ENCODE assay signal across 19 mouse cellular contexts in genomic region chr14:76849071-76849470, GRCm38 (mm10).
DNase-seq lines count a peak whose midpoint lies in the region; ATAC-seq and TF ChIP-seq lines count a peak whose summit lies in the region.
"Had no signal": no experiment of that assay in that cellular context is flagged by ENCODE, and none has a peak within 500 bp of the region (broad histone marks: within the 10 kb centered on the region; RNA-seq: fewer than 3 reads in every experiment).

No protein-coding gene starts in this region.

- H3K9ac ChIP-seq in heart, embryonic 11.5 days (ENCODE audit: low read depth, low read length) = no peak overlapping the region
- H3K9ac ChIP-seq in lung, postnatal 0 days (replicated peaks; ENCODE audit: low read depth) = no peak overlapping the region
- H3K9ac ChIP-seq: forebrain, postnatal 0 days; heart, embryonic 13.5 days; liver, embryonic 14.5 days; neural tube, embryonic 15.5 days had no signal

- no peaks in the 10 kb centered on the region; the same call in 1 of the 2 replicates for H3K27me3 ChIP-seq in cerebellum, adult 2 months (ENCODE audit: control insufficient read depth, insufficient read depth, low read length)
- no peaks in the 10 kb centered on the region for H3K27me3 ChIP-seq in heart, embryonic 11.5 days (ENCODE audit: control insufficient read depth, insufficient read depth, low read length)
- no peaks in the 10 kb centered on the region for H3K27me3 ChIP-seq in lung, postnatal 0 days (replicated peaks; ENCODE audit: insufficient read depth, low read length)
- H3K27me3 ChIP-seq: heart, embryonic 13.5 days; neural tube, embryonic 15.5 days had no signal

- H3K9me3 ChIP-seq in heart, embryonic 11.5 days (replicated peaks; ENCODE audit: control insufficient read depth, low read length) = no peaks in the 10 kb centered on the region
- no peaks in the 10 kb centered on the region for H3K9me3 ChIP-seq in lung, postnatal 0 days (ENCODE audit: low read length)
- H3K9me3 ChIP-seq: heart, embryonic 13.5 days; midbrain, embryonic 10.5 days; neural tube, embryonic 15.5 days had no signal

- TF ChIP-seq EP300 in lung, postnatal 0 days (IDR thresholded peaks at IDR 0.05) = no peak

- peak; percentile 52 to 67 for DNase-seq in cerebellum, postnatal 10 days
- no peak for DNase-seq in cerebellum, adult 2 months
- peak; percentile 18 for DNase-seq in heart, postnatal 4 days
- DNase-seq in lung, postnatal 0 days (ENCODE audit: low spot score) = peak; percentile 53
- DNase-seq in lung, postnatal 14 days = no peak
- DNase-seq in adrenal gland, adult 8-10 months = no peak
- DNase-seq: adrenal gland, postnatal 14 days; cerebellum, adult 9-10 months; forebrain, postnatal 0 days; gastrocnemius, postnatal 25 days; kidney, adult 18-20 months; kidney, postnatal 4 days had no signal

- no peak for TF ChIP-seq CTCF in cerebellum, adult 2 months (IDR thresholded peaks at IDR 0.05; ENCODE audit: borderline replicate concordance, insufficient read depth, low read depth, low read length)
- TF ChIP-seq CTCF in lung, postnatal 0 days (IDR thresholded peaks at IDR 0.05) = no peak

- no peaks in the 10 kb centered on the region for H3K36me3 ChIP-seq in heart, embryonic 11.5 days (ENCODE audit: control insufficient read depth, insufficient read depth, low read length)
- H3K36me3 ChIP-seq in lung, postnatal 0 days (ENCODE audit: insufficient read depth, low read length) = no peaks in the 10 kb centered on the region
- H3K36me3 ChIP-seq: heart, embryonic 13.5 days; midbrain, embryonic 10.5 days; neural tube, embryonic 15.5 days had no signal

- no peak overlapping the region for H3K4me3 ChIP-seq in cerebellum, adult 2 months (replicated peaks; ENCODE audit: insufficient read depth, low read depth, low read length)
- H3K4me3 ChIP-seq in heart, embryonic 11.5 days (ENCODE audit: low read depth, low read length) = no peak overlapping the region
- H3K4me3 ChIP-seq in lung, postnatal 0 days (ENCODE audit: low read depth, low read length) = no peak overlapping the region
- H3K4me3 ChIP-seq: midbrain, embryonic 10.5 days; neural tube, embryonic 15.5 days had no signal

- TF ChIP-seq POLR2A in cerebellum, adult 2 months (IDR thresholded peaks at IDR 0.05; ENCODE audit: borderline replicate concordance, insufficient read depth, low read length) = no peak

- no peak overlapping the region for H3K27ac ChIP-seq in cerebellum, adult 2 months (ENCODE audit: insufficient read depth, low read length)
- no peak overlapping the region for H3K27ac ChIP-seq in heart, embryonic 11.5 days (ENCODE audit: low read depth, low read length)
- peak overlapping the region; percentile 11; the same call in 1 of the 2 replicates for H3K27ac ChIP-seq in lung, postnatal 0 days (ENCODE audit: low read length)
- H3K27ac ChIP-seq: heart, embryonic 13.5 days; liver, embryonic 14.5 days; midbrain, embryonic 10.5 days; neural tube, embryonic 15.5 days; stomach, postnatal 0 days had no signal

- H3K4me1 ChIP-seq in cerebellum, adult 2 months (ENCODE audit: control insufficient read depth, insufficient read depth, low read length) = no peaks in the 10 kb centered on the region
- peaks cover 11% of the 10 kb centered on the region; the same call in 1 of the 2 replicates for H3K4me1 ChIP-seq in heart, embryonic 11.5 days (ENCODE audit: control insufficient read depth, insufficient read depth, low read length)
- no peaks in the 10 kb centered on the region for H3K4me1 ChIP-seq in lung, postnatal 0 days (ENCODE audit: insufficient read depth, low read depth, low read length)
- H3K4me1 ChIP-seq: neural tube, embryonic 15.5 days had no signal

- no peak overlapping the region for H3K4me2 ChIP-seq in heart, embryonic 11.5 days
- no peak overlapping the region for H3K4me2 ChIP-seq in lung, postnatal 0 days (replicated peaks; ENCODE audit: low read depth, low read length)
- H3K4me2 ChIP-seq: neural tube, embryonic 15.5 days had no signal

- 35% methylated on average over 3 of the region's 3 CpGs for WGBS in cerebellum, adult 2 months
- WGBS in heart, embryonic 11.5 days (ENCODE audit: insufficient replicate concordance) = 52% methylated on average over 3 of the region's 3 CpGs
- 36% methylated on average over 3 of the region's 3 CpGs for WGBS in lung, postnatal 0 days

- ATAC-seq in heart, embryonic 11.5 days (replicated peaks; ENCODE audit: insufficient number of reproducible peaks, low FRiP score, low TSS enrichment) = no peak
- peak; percentile 20; the same call in 1 of the 2 replicates for ATAC-seq in lung, postnatal 0 days
- ATAC-seq in erythroblast, adult 5-6 weeks (replicated peaks; ENCODE audit: low FRiP score, poor library complexity, severe bottlenecking) = no peak
- ATAC-seq: forebrain, postnatal 0 days had no signal

Comparison
In these comparisons a context has a peak if more than half of its experiments do, and no peak if none do; other contexts are left out.
1. DNase-seq: peak in cerebellum, postnatal 10 days (2 of 2), heart, postnatal 4 days (single experiment) and lung, postnatal 0 days (single experiment); none in cerebellum, adult 2 months (0 of 2), lung, postnatal 14 days (single experiment) and adrenal gland, adult 8-10 months (single experiment).